9 mouse cellular contexts compared by ENCODE assay signal in genomic region chr9:31687686-31688397, GRCm38 (mm10).
DNase-seq lines count a peak whose midpoint lies in the region; ATAC-seq lines count a peak whose summit lies in the region.
"Had no signal": no experiment of that assay in that cellular context is flagged by ENCODE, and none has a peak within 500 bp of the region (broad histone marks: within the 10 kb centered on the region; RNA-seq: fewer than 3 reads in every experiment).

No protein-coding gene starts in this region.

- H3K36me3 ChIP-seq in forebrain, embryonic 11.5 days (ENCODE audit: control insufficient read depth, insufficient read depth, low read length), result no peaks in the 10 kb centered on the region
- H3K36me3 ChIP-seq in hindbrain, embryonic 10.5 days, result no peaks in the 10 kb centered on the region
- H3K36me3 ChIP-seq in limb, embryonic 12.5 days, result no peaks in the 10 kb centered on the region
- no peaks in the 10 kb centered on the region for H3K36me3 ChIP-seq in neural tube, embryonic 13.5 days

- H3K9ac ChIP-seq in forebrain, embryonic 11.5 days (ENCODE audit: low read length), result no peak overlapping the region
- 0 out of 2 replicates have a peak overlapping the region, but pooled peaks have one; percentile 23 for H3K9ac ChIP-seq in limb, embryonic 12.5 days (replicated peaks)
- H3K9ac ChIP-seq in neural tube, embryonic 13.5 days, result no peak overlapping the region

- no peaks in the 10 kb centered on the region for H3K9me3 ChIP-seq in forebrain, embryonic 11.5 days (ENCODE audit: control insufficient read depth, low read length)
- no peaks in the 10 kb centered on the region for H3K9me3 ChIP-seq in hindbrain, embryonic 10.5 days
- no peaks in the 10 kb centered on the region for H3K9me3 ChIP-seq in limb, embryonic 12.5 days
- H3K9me3 ChIP-seq in neural tube, embryonic 13.5 days, result no peaks in the 10 kb centered on the region

- ATAC-seq in forebrain, embryonic 11.5 days (replicated peaks; ENCODE audit: low FRiP score), result no peak
- ATAC-seq in limb, embryonic 12.5 days (ENCODE audit: insufficient number of reproducible peaks, insufficient read depth, low FRiP score, low TSS enrichment, low read depth), result peak; percentile 38
- 0 out of 2 replicates have a peak, but pooled peaks have one; percentile 28 for ATAC-seq in neural tube, embryonic 13.5 days (ENCODE audit: low read depth)
- ATAC-seq: Patski had no signal

- H3K4me2 ChIP-seq in forebrain, embryonic 11.5 days (ENCODE audit: low read depth, low read length, severe bottlenecking), result peak overlapping the region; percentile 21; the same call in 1 of the 2 replicates
- peak overlapping the region; percentile 51 for H3K4me2 ChIP-seq in limb, embryonic 12.5 days
- H3K4me2 ChIP-seq in neural tube, embryonic 13.5 days, result peak overlapping the region; percentile 52

- H3K27me3 ChIP-seq in forebrain, embryonic 11.5 days (ENCODE audit: control insufficient read depth, insufficient read depth, low read length), result peaks cover 2% of the 10 kb centered on the region; the same call in 1 of the 2 replicates
- peaks cover 31% of the 10 kb centered on the region for H3K27me3 ChIP-seq in hindbrain, embryonic 10.5 days (ENCODE audit: insufficient read depth, poor library complexity, severe bottlenecking)
- H3K27me3 ChIP-seq in limb, embryonic 12.5 days, result peaks cover 20% of the 10 kb centered on the region
- H3K27me3 ChIP-seq in neural tube, embryonic 13.5 days, result peaks cover 17% of the 10 kb centered on the region
- H3K27me3 ChIP-seq: Patski had no signal

- H3K4me1 ChIP-seq in forebrain, embryonic 11.5 days (replicated peaks; ENCODE audit: control insufficient read depth, insufficient read depth, low read length), result peaks cover 7% of the 10 kb centered on the region; the same call in 1 of the 2 replicates
- peaks cover 34% of the 10 kb centered on the region for H3K4me1 ChIP-seq in hindbrain, embryonic 10.5 days (replicated peaks)
- H3K4me1 ChIP-seq in limb, embryonic 12.5 days (replicated peaks), result peaks cover 38% of the 10 kb centered on the region
- peaks cover 29% of the 10 kb centered on the region for H3K4me1 ChIP-seq in neural tube, embryonic 13.5 days (replicated peaks)

- no peak overlapping the region for H3K4me3 ChIP-seq in forebrain, embryonic 11.5 days (ENCODE audit: low read depth, low read length)
- H3K4me3 ChIP-seq in hindbrain, embryonic 10.5 days, result peak overlapping the region; percentile 37
- H3K4me3 ChIP-seq in limb, embryonic 12.5 days (replicated peaks), result peak overlapping the region; percentile 15; the same call in 1 of the 2 replicates
- peak overlapping the region; percentile 20 for H3K4me3 ChIP-seq in neural tube, embryonic 13.5 days

- 23% methylated on average over 17 of the region's 17 CpGs for WGBS in forebrain, embryonic 11.5 days
- WGBS in hindbrain, embryonic 10.5 days, result 26% methylated on average over 17 of the region's 17 CpGs
- WGBS in limb, embryonic 12.5 days, result 18% methylated on average over 17 of the region's 17 CpGs
- 20% methylated on average over 17 of the region's 17 CpGs for WGBS in neural tube, embryonic 13.5 days

- DNase-seq in adrenal gland, postnatal 10 days, result peak; percentile 68
- DNase-seq in forebrain, embryonic 11.5 days (ENCODE audit: low spot score), result peak; percentile 55
- DNase-seq in hindbrain, embryonic 10.5 days (ENCODE audit: low spot score), result peak; percentile 39
- DNase-seq in thymus, postnatal 14 days, result no peak
- DNase-seq in cerebellum, postnatal 4 days (ENCODE audit: low spot score in 2 of 2), result no peak
- DNase-seq in urinary bladder, postnatal 10 days (ENCODE audit: low spot score), result no peak

- H3K27ac ChIP-seq in forebrain, embryonic 11.5 days (ENCODE audit: low read depth, low read length), result no peak overlapping the region
- H3K27ac ChIP-seq in hindbrain, embryonic 10.5 days, result no peak overlapping the region
- peak overlapping the region; percentile 64; the same call in 1 of the 2 replicates for H3K27ac ChIP-seq in limb, embryonic 12.5 days
- H3K27ac ChIP-seq in neural tube, embryonic 13.5 days (replicated peaks), result no peak overlapping the region

Comparison
In these comparisons a context has a peak if more than half of its experiments do, and no peak if none do; other contexts are left out.
1. DNase-seq: peak in adrenal gland, postnatal 10 days (single experiment), forebrain, embryonic 11.5 days (single experiment) and hindbrain, embryonic 10.5 days (single experiment); none in thymus, postnatal 14 days (single experiment), cerebellum, postnatal 4 days (0 of 2) and urinary bladder, postnatal 10 days (single experiment).
2. Peak in every context shown above with its lines, with median percentiles within 50 percentile points of each other: H3K4me2 ChIP-seq.